Mouse (Mus musculus) MEL (cell line): Measurements from ENCODE around the gene Gm21988. TPM values are rescaled to one million over a fixed set of nuclear protein-coding genes. Genes with fewer than 3 reads are reported as not detected.
A peak's percentile ranks its signal among the peaks of the same experiment; 100 is the strongest.

ENCODE experiments used
- DNase-seq: peaks from one replicate; pipeline ENCODE4 v3.0.0; 2011; ENCODE audit warnings: low read depth, low spot score
- H3K27ac ChIP-seq: 2 replicates; pipeline ENCODE4 v1.5.1; 2012; ENCODE audit warnings: low read depth, mild to moderate bottlenecking, control low read depth, low read length, moderate library complexity; ENCODE audit not compliant: control insufficient read depth
- H3K27me3 ChIP-seq, 2 experiments: fragments of 150-350 bp in 1 of 2; sonication (generic) in 1 of 2; 2 replicates each; pipeline ENCODE4 v1.6.1; 2012; ENCODE audit warnings: low read length in 2 of 2, mild to moderate bottlenecking in 2 of 2, improper control_type of control experiment in 1 of 2, moderate library complexity in 1 of 2; ENCODE audit not compliant: insufficient read depth in 2 of 2, control insufficient read depth in 1 of 2
- H3K36me3 ChIP-seq, 2 experiments: 2 replicates each; pipeline ENCODE4 v1.6.1; 2012 to 2014; ENCODE audit warnings: low read length in 2 of 2, improper control_type of control experiment in 1 of 2, inconsistent platforms in 1 of 2, mild to moderate bottlenecking in 1 of 2; ENCODE audit not compliant: insufficient read depth in 2 of 2, control insufficient read depth in 1 of 2
- H3K4me1 ChIP-seq, 2 experiments: fragments of 150-350 bp in 1 of 2; sonication (generic) in 1 of 2; 2 replicates each; pipeline ENCODE4 v1.6.1; 2012; ENCODE audit warnings: low read length in 2 of 2, improper control_type of control experiment in 1 of 2, mild to moderate bottlenecking in 1 of 2; ENCODE audit not compliant: insufficient read depth in 2 of 2, control insufficient read depth in 1 of 2
- H3K4me3 ChIP-seq, 2 experiments: fragments of 150-350 bp in 1 of 2; sonication (generic) in 1 of 2; 2 replicates each; pipeline ENCODE4 v1.5.1; 2012; ENCODE audit warnings: low read depth in 2 of 2, low read length in 2 of 2, mild to moderate bottlenecking in 2 of 2, moderate library complexity in 2 of 2, control low read depth in 1 of 2, improper control_type of control experiment in 1 of 2; ENCODE audit not compliant: control insufficient read depth in 1 of 2, insufficient read depth in 1 of 2
- H3K79me2 ChIP-seq: 2 replicates; pipeline ENCODE4 v1.6.1; 2012; ENCODE audit warnings: mild to moderate bottlenecking, low read length, moderate library complexity; ENCODE audit not compliant: control insufficient read depth, poor library complexity, insufficient read depth
- H3K9ac ChIP-seq: 2 replicates; pipeline ENCODE4 v1.6.1; 2012; ENCODE audit warnings: low read depth, mild to moderate bottlenecking, control low read depth, low read length, moderate library complexity; ENCODE audit not compliant: control insufficient read depth, poor library complexity, severe bottlenecking
- H3K9me3 ChIP-seq: fragments of 150-350 bp; sonication (generic); replicated peaks from 2 replicates; pipeline ENCODE4 v1.6.1; 2012; ENCODE audit warnings: mild to moderate bottlenecking, low read length, improper control_type of control experiment, moderate library complexity; ENCODE audit not compliant: insufficient read depth
- BHLHE40 ChIP-seq: IDR thresholded peaks from 2 replicates; pipeline ENCODE4 v1.6.1; 2012; ENCODE audit warnings: low read depth, mild to moderate bottlenecking, inconsistent platforms, low read length, improper control_type of control experiment, borderline replicate concordance
- CHD1 ChIP-seq: IDR thresholded peaks from 2 replicates; pipeline ENCODE4 v1.6.1; 2012; ENCODE audit warnings: low read depth, mild to moderate bottlenecking, inconsistent platforms, low read length, improper control_type of control experiment
- CTCF ChIP-seq, 3 experiments: IDR thresholded peaks in 2 of 3; conservative IDR thresholded peaks in 1 of 3; 2 replicates each; pipeline ENCODE4 v1.5.1; 2011 to 2012; ENCODE audit warnings: low read length in 3 of 3, low read depth in 2 of 3, mild to moderate bottlenecking in 2 of 3, improper control_type of control experiment in 1 of 3, inconsistent platforms in 1 of 3, mixed read lengths in 1 of 3, moderate library complexity in 1 of 3; ENCODE audit not compliant: control insufficient read depth in 1 of 3, insufficient read depth in 1 of 3, poor library complexity in 1 of 3, severe bottlenecking in 1 of 3
- E2F4 ChIP-seq: IDR thresholded peaks from 2 replicates; pipeline ENCODE4 v1.6.1; 2011; ENCODE audit warnings: low read depth, low read length, improper control_type of control experiment, borderline replicate concordance
- ELF1 ChIP-seq: IDR thresholded peaks from 2 replicates; pipeline ENCODE4 v1.6.1; 2014; ENCODE audit warnings: low read depth, mild to moderate bottlenecking, inconsistent platforms, low read length, improper control_type of control experiment, moderate library complexity
- EP300 ChIP-seq, 2 experiments: IDR thresholded peaks; 2 replicates each; pipeline ENCODE4 v1.6.1; 2011; ENCODE audit warnings: improper control_type of control experiment in 2 of 2, low read length in 2 of 2, low read depth in 1 of 2, mild to moderate bottlenecking in 1 of 2
- ETS1 ChIP-seq: IDR thresholded peaks from 2 replicates; pipeline ENCODE4 v1.6.1; 2012; ENCODE audit warnings: low read depth, mild to moderate bottlenecking, inconsistent platforms, low read length, improper control_type of control experiment, moderate library complexity
- GABPA ChIP-seq: IDR thresholded peaks from 2 replicates; pipeline ENCODE4 v1.6.1; 2012; ENCODE audit warnings: low read depth, mild to moderate bottlenecking, inconsistent platforms, low read length, improper control_type of control experiment, moderate library complexity
- GATA1 ChIP-seq: IDR thresholded peaks from 2 replicates; pipeline ENCODE4 v1.6.1; 2011; ENCODE audit warnings: low read depth, low read length, improper control_type of control experiment
- HCFC1 ChIP-seq: IDR thresholded peaks from 2 replicates; pipeline ENCODE4 v1.6.1; 2012; ENCODE audit warnings: low read depth, mild to moderate bottlenecking, inconsistent platforms, low read length, improper control_type of control experiment, moderate library complexity
- JUND ChIP-seq: IDR thresholded peaks from 2 replicates; pipeline ENCODE4 v1.6.1; 2011; ENCODE audit warnings: low read depth, mild to moderate bottlenecking, improper control_type of control experiment, low read length
- KAT2A ChIP-seq: conservative IDR thresholded peaks from 2 replicates; pipeline ENCODE4 v1.6.1; 2012; ENCODE audit warnings: low read depth, low read length, improper control_type of control experiment, inconsistent platforms
- MAFK ChIP-seq: IDR thresholded peaks from 2 replicates; pipeline ENCODE4 v1.6.1; 2011; ENCODE audit warnings: low read depth, mild to moderate bottlenecking, low read length, improper control_type of control experiment, borderline replicate concordance
- MAX ChIP-seq: IDR thresholded peaks from 2 replicates; pipeline ENCODE4 v1.6.1; 2011; ENCODE audit warnings: low read length, improper control_type of control experiment
- MAZ ChIP-seq: IDR thresholded peaks from 2 replicates; pipeline ENCODE4 v1.6.1; 2012; ENCODE audit warnings: low read depth, mild to moderate bottlenecking, inconsistent platforms, low read length, improper control_type of control experiment
- MEF2A ChIP-seq: IDR thresholded peaks from 2 replicates; pipeline ENCODE4 v1.6.1; 2014; ENCODE audit warnings: low read depth, mild to moderate bottlenecking, inconsistent platforms, low read length, improper control_type of control experiment; ENCODE audit not compliant: poor library complexity, insufficient replicate concordance, severe bottlenecking; ENCODE audit errors: extremely low read depth
- MXI1 ChIP-seq: IDR thresholded peaks from 2 replicates; pipeline ENCODE4 v1.6.1; 2011; ENCODE audit warnings: mild to moderate bottlenecking, low read depth, low read length, improper control_type of control experiment
- MYB ChIP-seq: IDR thresholded peaks from 2 replicates; pipeline ENCODE4 v1.6.1; 2011; ENCODE audit warnings: mild to moderate bottlenecking, low read depth, low read length, improper control_type of control experiment
- NRF1 ChIP-seq: IDR thresholded peaks from 2 replicates; pipeline ENCODE4 v1.6.1; 2014; ENCODE audit warnings: low read depth, mild to moderate bottlenecking, inconsistent platforms, low read length, improper control_type of control experiment, moderate library complexity; ENCODE audit not compliant: poor library complexity, insufficient read depth, severe bottlenecking
- POLR2A ChIP-seq, 2 experiments: IDR thresholded peaks; 2 replicates each; pipeline ENCODE4 v1.6.1; 2011 to 2012; ENCODE audit warnings: low read length in 2 of 2, mild to moderate bottlenecking in 2 of 2, control low read depth in 1 of 2, improper control_type of control experiment in 1 of 2, low read depth in 1 of 2, moderate library complexity in 1 of 2; ENCODE audit not compliant: control insufficient read depth in 1 of 2, insufficient read depth in 1 of 2, poor library complexity in 1 of 2
- POLR2AphosphoS2 ChIP-seq: IDR thresholded peaks from 2 replicates; pipeline ENCODE4 v1.6.1; 2011; ENCODE audit warnings: low read length, improper control_type of control experiment
- POLR2AphosphoS5 ChIP-seq: IDR thresholded peaks from 2 replicates; pipeline ENCODE4 v1.6.1; 2012; ENCODE audit warnings: low read depth, borderline replicate concordance, mild to moderate bottlenecking, inconsistent platforms, low read length, moderate library complexity, mixed read lengths
- RAD21 ChIP-seq: IDR thresholded peaks from 2 replicates; pipeline ENCODE4 v1.6.1; 2011; ENCODE audit warnings: mild to moderate bottlenecking, low read depth, low read length, improper control_type of control experiment
- RCOR1 ChIP-seq: IDR thresholded peaks from 2 replicates; pipeline ENCODE4 v1.6.1; 2012; ENCODE audit warnings: low read depth, mild to moderate bottlenecking, inconsistent platforms, low read length, improper control_type of control experiment
- SIN3A ChIP-seq: IDR thresholded peaks from 2 replicates; pipeline ENCODE4 v1.6.1; 2012; ENCODE audit warnings: low read length, improper control_type of control experiment, inconsistent platforms
- SMC3 ChIP-seq: IDR thresholded peaks from 2 replicates; pipeline ENCODE4 v1.6.1; 2011; ENCODE audit warnings: low read depth, low read length, improper control_type of control experiment
- TAL1 ChIP-seq: IDR thresholded peaks from 2 replicates; pipeline ENCODE4 v1.6.1; 2012; ENCODE audit warnings: mild to moderate bottlenecking, inconsistent platforms, low read length, moderate library complexity, mixed read lengths
- TBP ChIP-seq: IDR thresholded peaks from 2 replicates; pipeline ENCODE4 v1.8.0; 2011; ENCODE audit warnings: low read depth, low read length, improper control_type of control experiment
- TCF12 ChIP-seq: IDR thresholded peaks from 2 replicates; pipeline ENCODE4 v1.6.1; 2014; ENCODE audit warnings: low read depth, mild to moderate bottlenecking, inconsistent platforms, low read length, improper control_type of control experiment, moderate library complexity
- UBTF ChIP-seq: IDR thresholded peaks from 2 replicates; pipeline ENCODE4 v1.6.1; 2012; ENCODE audit warnings: low read depth, mild to moderate bottlenecking, inconsistent platforms, low read length, improper control_type of control experiment, moderate library complexity, borderline replicate concordance; ENCODE audit not compliant: insufficient read depth
- USF1 ChIP-seq: IDR thresholded peaks from 2 replicates; pipeline ENCODE4 v1.6.1; 2014; ENCODE audit warnings: low read depth, mild to moderate bottlenecking, inconsistent platforms, low read length, improper control_type of control experiment, moderate library complexity
- USF2 ChIP-seq, 2 experiments: IDR thresholded peaks; 2 replicates each; pipeline ENCODE4 v1.6.1; 2011 to 2012; ENCODE audit warnings: improper control_type of control experiment in 2 of 2, low read length in 2 of 2, borderline replicate concordance in 1 of 2, inconsistent platforms in 1 of 2, low read depth in 1 of 2, mild to moderate bottlenecking in 1 of 2; ENCODE audit not compliant: insufficient read depth in 1 of 2
- ZC3H11A ChIP-seq: IDR thresholded peaks from 2 replicates; pipeline ENCODE4 v1.6.1; 2012; ENCODE audit warnings: low read depth, mild to moderate bottlenecking, inconsistent platforms, low read length, improper control_type of control experiment
- ZKSCAN1 ChIP-seq: IDR thresholded peaks from 2 replicates; pipeline ENCODE4 v1.6.1; 2012; ENCODE audit warnings: low read depth, mild to moderate bottlenecking, inconsistent platforms, low read length, improper control_type of control experiment, moderate library complexity
- ZMIZ1 ChIP-seq: IDR thresholded peaks from 2 replicates; pipeline ENCODE4 v1.6.1; 2012; ENCODE audit warnings: low read depth, mild to moderate bottlenecking, inconsistent platforms, low read length, improper control_type of control experiment, moderate library complexity
- ZNF384 ChIP-seq: IDR thresholded peaks from 2 replicates; pipeline ENCODE4 v1.6.1; 2012; ENCODE audit warnings: low read depth, mild to moderate bottlenecking, inconsistent platforms, low read length, improper control_type of control experiment
- polyA plus RNA-seq, 2 experiments: library from polyadenylated mRNA; stranded (reverse) in 1 of 2; unstranded in 1 of 2; fragments of >175 nt in 1 of 2; fragments of >200 nt in 1 of 2; gene quantifications; 2 replicates each; pipeline versions ENCODE4 v1.2.1 to v1.2.4; 2012; ENCODE audit warnings: low replicate concordance in 2 of 2, low read depth in 1 of 2; ENCODE audit not compliant: insufficient read length in 2 of 2, insufficient read depth in 1 of 2, missing spikeins in 1 of 2
- total RNA-seq: library from RNA; depleted of rRNA; stranded (reverse); fragments of 300-350 nt; gene quantifications from 2 replicates; pipeline ENCODE4 v1.2.3, GENCODE M21; 2012

Gene Gm21988
- total and polyA plus RNA-seq, 3 experiments: 3.7 to 4.1 TPM; not detected in 1

DNA sequence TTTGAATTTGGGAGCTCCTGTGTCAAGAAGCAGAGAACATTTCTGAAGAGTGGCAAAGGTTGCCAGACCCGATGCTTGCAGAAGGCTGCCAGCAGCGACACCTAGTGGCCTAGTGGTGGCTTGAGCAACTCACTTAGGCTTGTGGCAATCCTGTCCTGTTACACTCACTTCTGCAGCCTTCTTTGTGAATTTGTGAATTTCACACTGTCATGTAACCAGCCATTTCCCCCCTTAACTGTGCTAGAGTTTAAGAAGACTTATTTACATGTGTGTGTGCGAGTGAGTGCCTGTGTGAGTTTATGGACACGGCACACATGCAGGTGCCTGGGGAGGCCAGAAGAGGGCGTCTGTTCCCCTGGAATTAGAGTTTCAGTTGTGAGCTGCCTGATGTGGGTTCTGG is 37.9 kb downstream of the Gm21988 start:
- no peak overlapping the region for H3K9ac ChIP-seq
- DNase-seq: peak; percentile 90
- no peaks in the 10 kb centered on the region for H3K79me2 ChIP-seq
- H3K27me3 ChIP-seq: peaks cover 5% of the 10 kb centered on the region in 2 experiments; a peak in 3 of 4 replicates
- no peaks in the 10 kb centered on the region for H3K9me3 ChIP-seq
- no peak overlapping the region for H3K4me3 ChIP-seq
- peaks cover 3 to 6% of the 10 kb centered on the region in 2 experiments; a peak in 3 of 4 replicates for H3K4me1 ChIP-seq
- H3K27ac ChIP-seq: no peak overlapping the region
- no peaks in the 10 kb centered on the region for H3K36me3 ChIP-seq
- TF ChIP-seq CTCF (IDR thresholded peaks at IDR 0.05 in 2 of 3, conservative IDR thresholded peaks at IDR 0.05 in 1 of 3; ENCODE audit: control insufficient read depth in 1 of 3, insufficient read depth in 1 of 3, low read depth in 2 of 3, low read length in 3 of 3, poor library complexity in 1 of 3, severe bottlenecking in 1 of 3): peak; percentile 86 to 98 (median 97)
- TF ChIP-seq ZC3H11A: peak; percentile 70
- TF ChIP-seq BHLHE40: 0 out of 2 replicates have a peak, but pooled peaks have one; percentile 42
- TF ChIP-seq TAL1: no peak
- TF ChIP-seq POLR2A (IDR thresholded peaks at IDR 0.05; ENCODE audit: control insufficient read depth in 1 of 2, insufficient read depth in 1 of 2, low read depth in 1 of 2, low read length in 2 of 2, poor library complexity in 1 of 2): no peak
- TF ChIP-seq MEF2A: no peak
- TF ChIP-seq CHD1: no peak
- no peak for TF ChIP-seq POLR2AphosphoS2
- no peak for TF ChIP-seq JUND
- TF ChIP-seq ETS1: no peak
- peak; percentile 90 for TF ChIP-seq SMC3
- peak; percentile 34; the same call in 1 of the 2 replicates for TF ChIP-seq MXI1
- no peak for TF ChIP-seq ZKSCAN1
- no peak for TF ChIP-seq KAT2A
- TF ChIP-seq TCF12: 0 out of 2 replicates have a peak, but pooled peaks have one; percentile 37
- TF ChIP-seq MAZ: 0 out of 2 replicates have a peak, but pooled peaks have one; percentile 61
- no peak for TF ChIP-seq ZNF384
- TF ChIP-seq ZMIZ1: no peak
- TF ChIP-seq MAFK: no peak
- TF ChIP-seq UBTF: no peak
- TF ChIP-seq E2F4: no peak
- no peak for TF ChIP-seq USF2 (IDR thresholded peaks at IDR 0.05; ENCODE audit: borderline replicate concordance in 1 of 2, insufficient read depth in 1 of 2, low read depth in 1 of 2, low read length in 2 of 2)
- peak; percentile 54; the same call in 1 of the 2 replicates for TF ChIP-seq SIN3A
- 0 out of 2 replicates have a peak, but pooled peaks have one; percentile 26 for TF ChIP-seq RCOR1
- TF ChIP-seq HCFC1: 0 out of 2 replicates have a peak, but pooled peaks have one; percentile 43
- 0 out of 2 replicates have a peak, but pooled peaks have one; percentile 24 for TF ChIP-seq GABPA
- 0 out of 2 replicates have a peak, but pooled peaks have one; percentile 23 for TF ChIP-seq USF1
- TF ChIP-seq RAD21: peak; percentile 73
- peak in 1 of 2 experiments; percentile 18; a peak in 1 of 4 replicates for TF ChIP-seq EP300 (IDR thresholded peaks at IDR 0.05; ENCODE audit: low read depth in 1 of 2, low read length in 2 of 2)
- TF ChIP-seq GATA1: no peak
- no peak for TF ChIP-seq MYB
- no peak for TF ChIP-seq POLR2AphosphoS5
- TF ChIP-seq MAX: peak; percentile 32; the same call in 1 of the 2 replicates
- no peak for TF ChIP-seq NRF1
- TF ChIP-seq ELF1: no peak
- 0 out of 2 replicates have a peak, but pooled peaks have one; percentile 36 for TF ChIP-seq TBP
